ENCODE assay signal across 27 mouse cellular contexts in the genomic region with DNA sequence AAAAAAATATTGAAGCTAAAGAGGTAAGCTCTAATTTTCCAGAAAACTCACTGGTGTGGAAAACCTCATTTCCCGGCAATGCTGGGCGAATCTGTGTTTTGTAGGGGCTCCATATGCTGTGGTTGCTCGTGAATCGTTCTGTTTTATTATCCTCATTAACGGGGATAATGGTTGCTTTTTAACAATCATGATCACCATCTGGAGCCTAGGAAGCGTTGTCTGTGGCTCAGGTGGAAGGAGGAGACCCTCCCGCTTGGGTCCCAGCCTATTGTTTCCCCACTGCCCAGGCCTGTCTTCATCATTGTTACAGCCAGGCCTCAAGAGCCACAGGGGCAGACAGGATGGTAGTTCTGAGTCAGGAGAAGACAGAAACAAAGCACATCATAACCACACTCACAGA. TPM values are rescaled to one million over a fixed set of nuclear protein-coding genes. Genes with fewer than 3 reads are reported as not detected.
DNase-seq lines count a peak whose midpoint lies in the region; ATAC-seq and TF ChIP-seq lines count a peak whose summit lies in the region.
"Had no signal": no experiment of that assay in that cellular context is flagged by ENCODE, and none has a peak within 500 bp of the region (broad histone marks: within the 10 kb centered on the region; RNA-seq: fewer than 3 reads in every experiment).

No protein-coding gene starts in this region.

- no peaks in the 10 kb centered on the region for H3K36me3 ChIP-seq in neural tube, embryonic 11.5 days (ENCODE audit: control insufficient read depth, insufficient read depth, low read length)
- no peaks in the 10 kb centered on the region for H3K36me3 ChIP-seq in hindbrain, postnatal 0 days (ENCODE audit: insufficient read depth, low read length)
- no peaks in the 10 kb centered on the region for H3K36me3 ChIP-seq in kidney, embryonic 14.5 days (ENCODE audit: control insufficient read depth, insufficient read depth, low read length)
- H3K36me3 ChIP-seq: heart, embryonic 15.5 days; kidney, embryonic 15.5 days; limb, embryonic 13.5 days; liver, embryonic 13.5 days had no signal

- peak overlapping the region; percentile 68; the same call in 1 of the 2 replicates for H3K27ac ChIP-seq in neural tube, embryonic 11.5 days (ENCODE audit: low read depth, low read length)
- peak overlapping the region; percentile 12; the same call in 1 of the 2 replicates for H3K27ac ChIP-seq in hindbrain, postnatal 0 days
- H3K27ac ChIP-seq in kidney, embryonic 14.5 days (ENCODE audit: low read depth, low read length): no peak overlapping the region
- H3K27ac ChIP-seq: gastrocnemius, adult 2 months; heart, embryonic 15.5 days; kidney, embryonic 15.5 days; limb, embryonic 13.5 days; liver, embryonic 13.5 days had no signal

- peak; percentile 31 for DNase-seq in heart, adult 11 months
- DNase-seq in heart, adult 8-10 months (ENCODE audit: low spot score): no peak
- peak; percentile 30 for DNase-seq in neural tube, embryonic 11.5 days (ENCODE audit: low spot score)
- no peak for DNase-seq in neural tube, embryonic 10.5 days (ENCODE audit: extremely low spot score, low spot score)
- peak; percentile 34 for DNase-seq in hindbrain, postnatal 0 days (ENCODE audit: low spot score)
- no peak for DNase-seq in ovary, postnatal 36 days (ENCODE audit: low spot score)
- DNase-seq in testis, postnatal 14 days (ENCODE audit: low spot score): no peak
- DNase-seq: adrenal gland, postnatal 36 days; cerebellum, adult 18-20 months; gastrocnemius, adult 2 months; heart, postnatal 4 days; kidney, postnatal 4 days; liver, embryonic 13.5 days; lung, embryonic 14.5 days; lung, postnatal 4 days; right cerebral cortex, postnatal 4 days had no signal

- 39% methylated on average over 7 of the region's 7 CpGs for WGBS in neural tube, embryonic 11.5 days
- WGBS in hindbrain, postnatal 0 days: 38% methylated on average over 7 of the region's 7 CpGs
- 47% methylated on average over 7 of the region's 7 CpGs for WGBS in kidney, embryonic 14.5 days

- 0 out of 2 replicates have a peak, but pooled peaks have one; percentile 20 for ATAC-seq in neural tube, embryonic 11.5 days (ENCODE audit: insufficient read depth, low FRiP score, low TSS enrichment)
- ATAC-seq in hindbrain, postnatal 0 days: no peak
- no peak for ATAC-seq in kidney, embryonic 14.5 days (ENCODE audit: low FRiP score, low TSS enrichment)
- ATAC-seq: intestine, embryonic 16.5 days had no signal

- peaks cover 8% of the 10 kb centered on the region for H3K4me1 ChIP-seq in neural tube, embryonic 11.5 days (ENCODE audit: control insufficient read depth, insufficient read depth, low read length)
- H3K4me1 ChIP-seq in hindbrain, postnatal 0 days (ENCODE audit: insufficient read depth, low read length): no peaks in the 10 kb centered on the region; the same call in 1 of the 2 replicates
- no peaks in the 10 kb centered on the region for H3K4me1 ChIP-seq in kidney, embryonic 14.5 days (ENCODE audit: control insufficient read depth, insufficient read depth, low read length)
- H3K4me1 ChIP-seq: heart, embryonic 15.5 days; kidney, embryonic 15.5 days; limb, embryonic 13.5 days; liver, embryonic 13.5 days had no signal

- H3K4me3 ChIP-seq in neural tube, embryonic 11.5 days (ENCODE audit: low read depth, low read length): no peak overlapping the region
- H3K4me3 ChIP-seq in hindbrain, postnatal 0 days (ENCODE audit: low read length): no peak overlapping the region
- no peak overlapping the region for H3K4me3 ChIP-seq in kidney, embryonic 14.5 days (ENCODE audit: low read length)
- H3K4me3 ChIP-seq: gastrocnemius, adult 2 months; heart, embryonic 15.5 days; kidney, embryonic 15.5 days; limb, embryonic 13.5 days; liver, embryonic 13.5 days had no signal

- H3K4me2 ChIP-seq in neural tube, embryonic 11.5 days (ENCODE audit: low read depth): no peak overlapping the region
- no peak overlapping the region for H3K4me2 ChIP-seq in hindbrain, postnatal 0 days (ENCODE audit: low read depth, low read length)
- H3K4me2 ChIP-seq in kidney, embryonic 14.5 days (replicated peaks; ENCODE audit: low read depth, low read length): no peak overlapping the region
- H3K4me2 ChIP-seq: heart, embryonic 15.5 days; kidney, embryonic 15.5 days; limb, embryonic 13.5 days; liver, embryonic 13.5 days; lung, embryonic 14.5 days; midbrain, embryonic 11.5 days had no signal

- no peak overlapping the region for H3K9ac ChIP-seq in neural tube, embryonic 11.5 days (ENCODE audit: low read length)
- no peak overlapping the region for H3K9ac ChIP-seq in hindbrain, postnatal 0 days (replicated peaks; ENCODE audit: low read length)
- H3K9ac ChIP-seq in kidney, embryonic 14.5 days (ENCODE audit: low read depth, low read length): no peak overlapping the region
- H3K9ac ChIP-seq: heart, embryonic 15.5 days; kidney, embryonic 15.5 days; limb, embryonic 13.5 days; liver, embryonic 13.5 days; lung, embryonic 14.5 days had no signal

- H3K9me3 ChIP-seq in neural tube, embryonic 11.5 days (ENCODE audit: control insufficient read depth, low read length): no peaks in the 10 kb centered on the region
- H3K9me3 ChIP-seq in hindbrain, postnatal 0 days (ENCODE audit: low read length): no peaks in the 10 kb centered on the region
- H3K9me3 ChIP-seq in kidney, embryonic 14.5 days (ENCODE audit: control insufficient read depth, low read length): no peaks in the 10 kb centered on the region
- H3K9me3 ChIP-seq: heart, embryonic 15.5 days; kidney, embryonic 15.5 days; limb, embryonic 13.5 days; liver, embryonic 13.5 days had no signal

- TF ChIP-seq CTCF in hindbrain, postnatal 0 days (IDR thresholded peaks at IDR 0.05; ENCODE audit: low read depth): no peak

- no peaks in the 10 kb centered on the region for H3K27me3 ChIP-seq in neural tube, embryonic 11.5 days (ENCODE audit: control insufficient read depth, insufficient read depth, low read length)
- no peaks in the 10 kb centered on the region for H3K27me3 ChIP-seq in hindbrain, postnatal 0 days (ENCODE audit: insufficient read depth, low read length)
- no peaks in the 10 kb centered on the region for H3K27me3 ChIP-seq in kidney, embryonic 14.5 days (ENCODE audit: control insufficient read depth, insufficient read depth, low read length)
- H3K27me3 ChIP-seq: heart, embryonic 15.5 days; kidney, embryonic 15.5 days; limb, embryonic 13.5 days; liver, embryonic 13.5 days had no signal

RNA-seq across cellular contexts. Expression of a gene that starts 39.5 kb away (rescaled TPM):
- 1 to 10 TPM; 2.7 to 4.7 (median 3.1) TPM for total RNA-seq in heart, adult 8-10 months (2022)
- polyA plus RNA-seq in neural tube, embryonic 11.5 days (2014; fragmentation: Nextera tagmentation; extraction: Ambion mirVana): not detected in 2 replicates
- total RNA-seq in hindbrain, postnatal 0 days (2014; rRNA removed): 0.37 TPM in 1 of 2 replicates, not detected in the other
- not detected in 2 replicates for polyA plus RNA-seq in hindbrain, postnatal 0 days (2015; fragmentation: Nextera tagmentation; extraction: Ambion mirVana)
- polyA plus RNA-seq in kidney, embryonic 14.5 days (2014; fragmentation: Nextera tagmentation; extraction: Ambion mirVana): not detected in 2 replicates
- total RNA-seq: granulocyte monocyte progenitor cell, adult 5-6 weeks; layer of hippocampus, postnatal 36 days; left cerebral cortex, postnatal 14 days had no signal
- polyA plus RNA-seq: C2C12; kidney, embryonic 15.5 days; liver, embryonic 13.5 days; midbrain, embryonic 11.5 days; stomach, embryonic 16.5 days had no signal

Comparison
In these comparisons a context has a peak if more than half of its experiments do, and no peak if none do; other contexts are left out.
1. DNase-seq: peak in heart, adult 11 months (single experiment), neural tube, embryonic 11.5 days (single experiment) and hindbrain, postnatal 0 days (single experiment); none in heart, adult 8-10 months (single experiment), neural tube, embryonic 10.5 days (single experiment), ovary, postnatal 36 days (single experiment) and testis, postnatal 14 days (single experiment).